Mouse (Mus musculus) limb, embryonic 11.5 days (tissue): Measurements from ENCODE around the gene Vinac1. TPM values are rescaled to one million over a fixed set of nuclear protein-coding genes. Genes with fewer than 3 reads are reported as not detected.

Experiments
- polyA plus RNA-seq: library from polyadenylated mRNA; unstranded; fragments of >200 nt; fragmentation: Nextera tagmentation; extraction: Ambion mirVana; gene quantifications from 2 replicates; pipeline ENCODE4 v1.2.1, GENCODE M21; 2014

Gene Vinac1
- polyA plus RNA-seq, 1 experiment from 2014 or later: not detected

Other genes starting within 250 kb of the Vinac1 start
- gene Tmem87b, start 230.1 kb downstream of the Vinac1 start, polyA plus RNA-seq: 24.9 and 25.1 TPM in 2 replicates
- gene Fbln7, start 185.2 kb downstream of the Vinac1 start, polyA plus RNA-seq: 1.5 and 2.2 TPM in 2 replicates
- 8.5 and 11.4 TPM in 2 replicates for gene Zc3h8, start 104.1 kb downstream of the Vinac1 start, polyA plus RNA-seq
- gene Zc3h6, start 80.8 kb downstream of the Vinac1 start, polyA plus RNA-seq: 1.7 and 1.9 TPM in 2 replicates
- gene Gm10762, start 80.4 kb downstream of the Vinac1 start, polyA plus RNA-seq: 23.4 and 23.7 TPM in 2 replicates
- gene Ttl, start 17.8 kb upstream of the Vinac1 start, polyA plus RNA-seq: 16.8 and 17.1 TPM in 2 replicates
- 23.0 and 30.2 TPM in 2 replicates for gene Polr1b, start 52.8 kb upstream of the Vinac1 start, polyA plus RNA-seq
- 29.5 and 30.9 TPM in 2 replicates for gene Chchd5, start 81.5 kb upstream of the Vinac1 start, polyA plus RNA-seq
- gene Slc20a1, start 150.6 kb upstream of the Vinac1 start, polyA plus RNA-seq: 47.0 and 50.8 TPM in 2 replicates
- 86.4 and 90.9 TPM in 2 replicates for gene Ckap2l, start 249.0 kb upstream of the Vinac1 start, polyA plus RNA-seq